Mouse (Mus musculus) MEL (cell line): ENCODE measurements at regions not wholly inside any gene's neighbourhood (a gene's known extent, or its start where the extent isn't known, plus 50 kb on each side); places are given as distances from the start of the nearest gene placed in this dataset.

Experiments
- DNase-seq: peaks from one replicate; pipeline ENCODE4 v3.0.0; 2011; ENCODE audit warnings: low read depth, low spot score
- H3K27ac ChIP-seq: 2 replicates; pipeline ENCODE4 v1.5.1; 2012; ENCODE audit warnings: low read depth, mild to moderate bottlenecking, control low read depth, low read length, moderate library complexity; ENCODE audit not compliant: control insufficient read depth
- H3K27me3 ChIP-seq, 2 experiments: fragments of 150-350 bp in 1 of 2; sonication (generic) in 1 of 2; 2 replicates each; pipeline ENCODE4 v1.6.1; 2012; ENCODE audit warnings: low read length in 2 of 2, mild to moderate bottlenecking in 2 of 2, improper control_type of control experiment in 1 of 2, moderate library complexity in 1 of 2; ENCODE audit not compliant: insufficient read depth in 2 of 2, control insufficient read depth in 1 of 2
- H3K36me3 ChIP-seq, 2 experiments: 2 replicates each; pipeline ENCODE4 v1.6.1; 2012 to 2014; ENCODE audit warnings: low read length in 2 of 2, improper control_type of control experiment in 1 of 2, inconsistent platforms in 1 of 2, mild to moderate bottlenecking in 1 of 2; ENCODE audit not compliant: insufficient read depth in 2 of 2, control insufficient read depth in 1 of 2
- H3K4me1 ChIP-seq, 2 experiments: fragments of 150-350 bp in 1 of 2; sonication (generic) in 1 of 2; 2 replicates each; pipeline ENCODE4 v1.6.1; 2012; ENCODE audit warnings: low read length in 2 of 2, improper control_type of control experiment in 1 of 2, mild to moderate bottlenecking in 1 of 2; ENCODE audit not compliant: insufficient read depth in 2 of 2, control insufficient read depth in 1 of 2
- H3K4me3 ChIP-seq, 2 experiments: fragments of 150-350 bp in 1 of 2; sonication (generic) in 1 of 2; 2 replicates each; pipeline ENCODE4 v1.5.1; 2012; ENCODE audit warnings: low read depth in 2 of 2, low read length in 2 of 2, mild to moderate bottlenecking in 2 of 2, moderate library complexity in 2 of 2, control low read depth in 1 of 2, improper control_type of control experiment in 1 of 2; ENCODE audit not compliant: control insufficient read depth in 1 of 2, insufficient read depth in 1 of 2
- H3K79me2 ChIP-seq: 2 replicates; pipeline ENCODE4 v1.6.1; 2012; ENCODE audit warnings: mild to moderate bottlenecking, low read length, moderate library complexity; ENCODE audit not compliant: control insufficient read depth, poor library complexity, insufficient read depth
- H3K9ac ChIP-seq: 2 replicates; pipeline ENCODE4 v1.6.1; 2012; ENCODE audit warnings: low read depth, mild to moderate bottlenecking, control low read depth, low read length, moderate library complexity; ENCODE audit not compliant: control insufficient read depth, poor library complexity, severe bottlenecking
- H3K9me3 ChIP-seq: fragments of 150-350 bp; sonication (generic); replicated peaks from 2 replicates; pipeline ENCODE4 v1.6.1; 2012; ENCODE audit warnings: mild to moderate bottlenecking, low read length, improper control_type of control experiment, moderate library complexity; ENCODE audit not compliant: insufficient read depth
- CHD2 ChIP-seq: IDR thresholded peaks from 2 replicates; pipeline ENCODE4 v1.6.1; 2011; ENCODE audit warnings: low read length, improper control_type of control experiment
- CTCF ChIP-seq, 3 experiments: IDR thresholded peaks in 2 of 3; conservative IDR thresholded peaks in 1 of 3; 2 replicates each; pipeline ENCODE4 v1.5.1; 2011 to 2012; ENCODE audit warnings: low read length in 3 of 3, low read depth in 2 of 3, mild to moderate bottlenecking in 2 of 3, improper control_type of control experiment in 1 of 3, inconsistent platforms in 1 of 3, mixed read lengths in 1 of 3, moderate library complexity in 1 of 3; ENCODE audit not compliant: control insufficient read depth in 1 of 3, insufficient read depth in 1 of 3, poor library complexity in 1 of 3, severe bottlenecking in 1 of 3
- E2F4 ChIP-seq: IDR thresholded peaks from 2 replicates; pipeline ENCODE4 v1.6.1; 2011; ENCODE audit warnings: low read depth, low read length, improper control_type of control experiment, borderline replicate concordance
- GABPA ChIP-seq: IDR thresholded peaks from 2 replicates; pipeline ENCODE4 v1.6.1; 2012; ENCODE audit warnings: low read depth, mild to moderate bottlenecking, inconsistent platforms, low read length, improper control_type of control experiment, moderate library complexity
- GATA1 ChIP-seq: IDR thresholded peaks from 2 replicates; pipeline ENCODE4 v1.6.1; 2011; ENCODE audit warnings: low read depth, low read length, improper control_type of control experiment
- KAT2A ChIP-seq: conservative IDR thresholded peaks from 2 replicates; pipeline ENCODE4 v1.6.1; 2012; ENCODE audit warnings: low read depth, low read length, improper control_type of control experiment, inconsistent platforms
- MAZ ChIP-seq: IDR thresholded peaks from 2 replicates; pipeline ENCODE4 v1.6.1; 2012; ENCODE audit warnings: low read depth, mild to moderate bottlenecking, inconsistent platforms, low read length, improper control_type of control experiment
- MEF2A ChIP-seq: IDR thresholded peaks from 2 replicates; pipeline ENCODE4 v1.6.1; 2014; ENCODE audit warnings: low read depth, mild to moderate bottlenecking, inconsistent platforms, low read length, improper control_type of control experiment; ENCODE audit not compliant: poor library complexity, insufficient replicate concordance, severe bottlenecking; ENCODE audit errors: extremely low read depth
- MXI1 ChIP-seq: IDR thresholded peaks from 2 replicates; pipeline ENCODE4 v1.6.1; 2011; ENCODE audit warnings: mild to moderate bottlenecking, low read depth, low read length, improper control_type of control experiment
- MYC ChIP-seq: IDR thresholded peaks from 2 replicates; pipeline ENCODE4 v1.6.1; 2011; ENCODE audit warnings: low read depth, mild to moderate bottlenecking, low read length, improper control_type of control experiment, moderate library complexity
- NELFE ChIP-seq: IDR thresholded peaks from 2 replicates; pipeline ENCODE4 v1.6.1; 2011; ENCODE audit warnings: low read depth, low read length, improper control_type of control experiment
- POLR2AphosphoS2 ChIP-seq: IDR thresholded peaks from 2 replicates; pipeline ENCODE4 v1.6.1; 2011; ENCODE audit warnings: low read length, improper control_type of control experiment
- RAD21 ChIP-seq: IDR thresholded peaks from 2 replicates; pipeline ENCODE4 v1.6.1; 2011; ENCODE audit warnings: mild to moderate bottlenecking, low read depth, low read length, improper control_type of control experiment
- TBP ChIP-seq: IDR thresholded peaks from 2 replicates; pipeline ENCODE4 v1.8.0; 2011; ENCODE audit warnings: low read depth, low read length, improper control_type of control experiment
- ZC3H11A ChIP-seq: IDR thresholded peaks from 2 replicates; pipeline ENCODE4 v1.6.1; 2012; ENCODE audit warnings: low read depth, mild to moderate bottlenecking, inconsistent platforms, low read length, improper control_type of control experiment
- ZKSCAN1 ChIP-seq: IDR thresholded peaks from 2 replicates; pipeline ENCODE4 v1.6.1; 2012; ENCODE audit warnings: low read depth, mild to moderate bottlenecking, inconsistent platforms, low read length, improper control_type of control experiment, moderate library complexity

DNA sequence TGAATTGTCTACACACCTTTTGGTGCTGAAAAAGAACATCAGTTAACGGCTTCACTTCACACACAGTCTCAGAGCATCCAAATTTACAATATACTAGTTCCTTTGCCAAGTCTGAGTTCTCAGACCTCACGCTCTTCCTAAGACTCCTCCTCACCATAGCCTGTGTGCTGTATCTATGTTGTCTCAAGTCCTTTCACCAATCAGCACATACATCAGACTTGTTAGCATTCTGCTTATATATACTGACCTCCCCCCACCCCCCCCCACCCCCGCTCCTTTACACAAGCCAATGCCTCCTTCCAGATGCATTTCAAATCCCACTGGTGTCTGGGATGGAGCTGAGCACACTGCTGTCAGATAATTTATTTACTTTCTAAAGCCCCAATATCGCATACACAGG lies 143.8 kb downstream of the Cth start:
- Histone ChIP-seq H3K9me3 (no peaks in the 10 kb centered on the region), H3K4me1 (no peaks in the 10 kb centered on the region), H3K79me2 (no peaks in the 10 kb centered on the region), H3K27ac (no peak overlapping the region), H3K4me3 (no peak overlapping the region), H3K36me3 (no peaks in the 10 kb centered on the region), H3K9ac (no peak overlapping the region), H3K27me3 (no peaks in the 10 kb centered on the region)
- TF ChIP-seq RAD21 (no peak), ZKSCAN1 (no peak), MEF2A (no peak), KAT2A (no peak), MYC (no peak), GABPA (no peak), GATA1 (no peak), TBP (no peak), POLR2AphosphoS2 (no peak), CTCF (IDR thresholded peaks at IDR 0.05 in 2 of 3, conservative IDR thresholded peaks at IDR 0.05 in 1 of 3; ENCODE audit: control insufficient read depth in 1 of 3, insufficient read depth in 1 of 3, low read depth in 2 of 3, low read length in 3 of 3, poor library complexity in 1 of 3, severe bottlenecking in 1 of 3) (no peak), MXI1 (no peak), ZC3H11A (no peak)
- DNase-seq: no peak

GRCm38 (mm10) chr3:157777779-157778178 lies 147.1 kb downstream of the Cth start:
- no peak overlapping the region for H3K4me3 ChIP-seq
- DNase-seq: no peak
- no peaks in the 10 kb centered on the region for H3K27me3 ChIP-seq
- H3K9ac ChIP-seq: no peak overlapping the region
- no peaks in the 10 kb centered on the region for H3K36me3 ChIP-seq
- no peaks in the 10 kb centered on the region for H3K79me2 ChIP-seq
- TF ChIP-seq E2F4 (no peak), NELFE (no peak), ZKSCAN1 (no peak), MXI1 (no peak), CHD2 (no peak), RAD21 (no peak), MAZ (no peak)
- TF ChIP-seq, all 39 proteins: peak for 0
- no peaks in the 10 kb centered on the region for H3K4me1 ChIP-seq
- H3K27ac ChIP-seq: no peak overlapping the region
- H3K9me3 ChIP-seq: no peaks in the 10 kb centered on the region
